Mouse (Mus musculus) heart, embryonic 14.5 days (tissue): ENCODE measurements at regions not wholly inside any gene's neighbourhood (a gene's known extent, or its start where the extent isn't known, plus 50 kb on each side); places are given as distances from the start of the nearest gene placed in this dataset.

Experiments used
- ATAC-seq: fragments of 200-750 bp; cut with Nextera tagmentation; 2 replicates; pipeline ENCODE4 v1.8.0; 2017; ENCODE audit warnings: low read depth, moderate TSS enrichment; ENCODE audit not compliant: insufficient number of reproducible peaks, insufficient read depth, low FRiP score
- H3K27ac ChIP-seq, 2 experiments: fragments of 200-500 bp in 1 of 2; fragments of 300-500 bp in 1 of 2; sonication (generic) in 1 of 2; replicated peaks in 1 of 2; 2 replicates each; pipeline ENCODE4 v1.5.1; 2012 to 2014; ENCODE audit warnings: low read depth in 2 of 2, low read length in 2 of 2, control low read depth in 1 of 2, mild to moderate bottlenecking in 1 of 2, mixed read lengths in 1 of 2; ENCODE audit not compliant: control insufficient read depth in 1 of 2, insufficient read depth in 1 of 2
- H3K27me3 ChIP-seq: fragments of 300-500 bp; sonication (generic); 2 replicates; pipeline ENCODE4 v1.6.1; 2014; ENCODE audit warnings: mild to moderate bottlenecking, low read length, control low read depth; ENCODE audit not compliant: control insufficient read depth, insufficient read depth
- H3K36me3 ChIP-seq: fragments of 300-500 bp; sonication (generic); 2 replicates; pipeline ENCODE4 v1.6.1; 2014; ENCODE audit warnings: mild to moderate bottlenecking, control low read depth, low read length, mixed read lengths; ENCODE audit not compliant: control insufficient read depth, insufficient read depth
- H3K4me1 ChIP-seq, 2 experiments: fragments of 200-500 bp in 1 of 2; fragments of 300-500 bp in 1 of 2; sonication (generic) in 1 of 2; 2 replicates each; pipeline ENCODE4 v1.6.1; 2012 to 2014; ENCODE audit warnings: low read length in 2 of 2, control low read depth in 1 of 2, mixed read lengths in 1 of 2; ENCODE audit not compliant: control insufficient read depth in 2 of 2, insufficient read depth in 2 of 2
- H3K4me2 ChIP-seq: fragments of 300-500 bp; sonication (generic); 2 replicates; pipeline ENCODE4 v1.6.1; 2014; ENCODE audit warnings: mild to moderate bottlenecking, low read length
- H3K4me3 ChIP-seq, 2 experiments: fragments of 200-500 bp in 1 of 2; fragments of 300-500 bp in 1 of 2; sonication (generic) in 1 of 2; 2 replicates each; pipeline ENCODE4 v1.5.1; 2012 to 2014; ENCODE audit warnings: low read length in 2 of 2, mild to moderate bottlenecking in 2 of 2, control low read depth in 1 of 2, low read depth in 1 of 2, moderate library complexity in 1 of 2; ENCODE audit not compliant: control insufficient read depth in 1 of 2, insufficient read depth in 1 of 2
- H3K9ac ChIP-seq: fragments of 300-500 bp; sonication (generic); 2 replicates; pipeline ENCODE4 v1.6.1; 2014; ENCODE audit warnings: mild to moderate bottlenecking, low read length
- H3K9me3 ChIP-seq: fragments of 300-500 bp; sonication (generic); 2 replicates; pipeline ENCODE4 v1.6.1; 2016; ENCODE audit warnings: low read length, control low read depth; ENCODE audit not compliant: control insufficient read depth
- WGBS: fragments of 180-500 bp; shearing (Covaris S2); extraction: QIAGEN DNeasy Blood & Tissue Kit; methylation state at CpG from one replicate; pipeline ENCODE4 v1.1.7; 2014; 5-methylcytosine and 5-hydroxymethylcytosine counted together

DNA sequence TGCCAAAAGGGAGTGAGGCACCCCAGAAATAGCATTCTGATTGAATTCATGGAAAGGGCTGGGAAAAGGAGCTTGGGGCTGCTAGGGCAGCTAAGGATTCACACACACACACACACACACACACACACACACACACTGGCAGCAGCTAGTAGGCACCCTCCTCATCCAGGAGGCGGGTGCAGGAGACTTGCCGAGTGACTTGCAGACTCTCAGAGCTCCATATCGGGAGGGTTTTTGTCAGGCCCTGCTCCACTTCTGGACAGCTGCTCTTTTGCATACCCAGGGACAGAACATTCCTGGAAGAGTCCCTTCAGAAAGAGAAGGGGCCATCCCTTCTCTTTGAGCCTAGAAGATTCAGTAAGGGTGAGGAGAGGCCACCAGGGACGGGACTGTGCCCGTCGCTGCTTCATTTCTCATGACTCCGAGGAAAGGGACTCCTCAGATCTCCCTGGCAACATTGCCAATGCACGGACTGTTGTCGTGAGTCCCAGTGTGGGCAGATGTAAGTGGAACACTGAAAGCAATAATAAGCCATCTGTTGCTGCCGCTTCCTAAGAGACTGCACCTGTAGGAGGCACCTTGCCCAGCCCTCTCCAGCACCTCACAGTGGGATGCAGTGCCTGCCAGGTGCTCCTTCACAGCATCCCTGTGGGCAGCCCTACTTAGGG lies 130.9 kb upstream of the Ctnnb1 start:
- 54% methylated on average over 10 of the region's 10 CpGs for WGBS
- Histone ChIP-seq H3K4me2 (no peak overlapping the region), H3K9me3 (peaks cover 1% of the 10 kb centered on the region; the same call in 1 of the 2 replicates), H3K9ac (no peak overlapping the region), H3K27ac (no peak overlapping the region), H3K4me1 (0 out of 4 replicates have a peak, but pooled peaks cover 0 to 4% of the 10 kb centered on the region in 2 experiments), H3K4me3 (no peak overlapping the region), H3K36me3 (no peaks in the 10 kb centered on the region), H3K27me3 (no peaks in the 10 kb centered on the region)
- ATAC-seq = no peak

DNA sequence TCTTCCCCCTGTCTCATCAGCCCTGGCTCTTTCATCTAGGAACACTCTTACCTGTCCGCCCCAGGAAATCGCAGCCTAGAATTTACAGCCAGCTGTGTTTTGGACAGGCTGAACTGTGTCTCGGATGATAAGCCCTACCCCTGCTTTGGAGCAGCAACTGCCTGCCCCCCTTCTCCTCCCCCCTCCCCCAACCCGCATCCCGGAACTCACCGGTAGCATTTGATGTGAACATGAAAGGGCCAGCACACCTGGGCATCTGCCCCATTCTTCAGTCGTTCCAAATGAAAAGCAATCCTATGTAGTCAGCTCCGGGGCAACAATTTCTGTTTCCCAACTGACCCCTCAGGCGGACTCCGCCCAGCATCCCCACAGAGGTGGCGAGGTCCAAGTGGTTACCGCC lies 130.1 kb upstream of the Ctnnb1 start:
- H3K4me3 ChIP-seq = no peak overlapping the region
- H3K27ac ChIP-seq = no peak overlapping the region
- 38% methylated on average over 12 of the region's 12 CpGs for WGBS
- H3K9ac ChIP-seq = no peak overlapping the region
- H3K9me3 ChIP-seq = no peaks in the 10 kb centered on the region
- no peaks in the 10 kb centered on the region for H3K27me3 ChIP-seq
- H3K4me2 ChIP-seq = no peak overlapping the region
- no peaks in the 10 kb centered on the region for H3K36me3 ChIP-seq
- H3K4me1 ChIP-seq = 0 out of 4 replicates have a peak, but pooled peaks cover 0 to 4% of the 10 kb centered on the region in 2 experiments
- ATAC-seq = no peak

DNA sequence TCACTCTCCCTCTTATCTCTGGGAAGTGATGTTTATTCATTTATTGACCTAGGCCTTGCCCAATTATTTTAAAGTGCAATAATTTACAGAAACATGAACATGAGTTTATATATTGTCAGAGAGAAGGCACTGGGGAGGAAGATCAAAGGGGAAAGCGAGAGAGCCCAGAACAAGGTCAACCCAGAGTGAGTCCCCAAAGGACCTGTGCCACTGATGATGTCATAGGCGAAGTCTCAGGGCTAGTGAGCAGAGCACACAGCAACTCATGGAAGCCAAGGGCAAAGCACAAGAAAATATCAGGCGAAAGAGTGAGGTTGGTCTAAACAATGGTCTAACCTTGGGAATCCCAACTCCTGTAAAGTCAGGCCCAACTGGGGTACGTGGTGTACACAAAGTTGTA lies 126.4 kb upstream of the Ctnnb1 start:
- 86% methylated on average over 4 of the region's 4 CpGs for whole genome bisulfite sequencing
- Histone ChIP-seq H3K9ac (no peak overlapping the region), H3K27ac (no peak overlapping the region), H3K4me3 (no peak overlapping the region), H3K36me3 (no peaks in the 10 kb centered on the region), H3K27me3 (no peaks in the 10 kb centered on the region), H3K9me3 (no peaks in the 10 kb centered on the region), H3K4me1 (peaks cover 0 to 10% of the 10 kb centered on the region in 2 experiments; a peak in 2 of 4 replicates), H3K4me2 (no peak overlapping the region)
- ATAC-seq = no peak

DNA sequence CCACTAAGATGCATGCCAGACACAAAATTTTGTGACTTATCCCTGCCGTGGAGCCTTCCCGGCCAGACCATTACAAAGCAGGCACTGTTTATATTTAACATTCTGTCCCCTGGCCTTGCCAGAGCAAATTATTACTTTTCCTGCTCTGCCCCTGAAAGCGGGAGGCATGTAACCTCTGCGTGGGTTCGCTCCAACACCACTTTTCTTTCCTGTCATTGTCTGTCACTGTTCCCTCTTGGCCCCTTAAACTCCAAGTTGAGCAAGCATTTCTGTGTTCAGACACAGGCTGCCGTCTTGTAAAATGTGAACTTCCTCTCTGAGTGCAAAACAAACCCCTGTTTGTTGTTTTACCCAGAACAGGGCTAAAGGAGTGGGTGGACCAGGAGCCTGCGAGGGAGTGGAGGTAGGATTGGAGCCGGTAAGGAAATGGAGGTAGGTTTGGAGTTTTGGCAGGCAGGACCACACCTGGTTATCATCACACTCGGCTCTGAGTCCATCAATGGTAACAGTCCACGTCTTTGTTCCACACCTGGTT lies 124.2 kb upstream of the Ctnnb1 start:
- Histone ChIP-seq H3K36me3 (no peaks in the 10 kb centered on the region), H3K4me1 (peaks cover 0 to 10% of the 10 kb centered on the region in 2 experiments; a peak in 2 of 4 replicates), H3K27me3 (no peaks in the 10 kb centered on the region), H3K4me3 (no peak overlapping the region), H3K9me3 (no peaks in the 10 kb centered on the region), H3K9ac (no peak overlapping the region), H3K4me2 (no peak overlapping the region), H3K27ac (peak overlapping the region; percentile 51 to 61)
- no peak for ATAC-seq
- whole genome bisulfite sequencing = 44% methylated on average over 10 of the region's 10 CpGs

DNA sequence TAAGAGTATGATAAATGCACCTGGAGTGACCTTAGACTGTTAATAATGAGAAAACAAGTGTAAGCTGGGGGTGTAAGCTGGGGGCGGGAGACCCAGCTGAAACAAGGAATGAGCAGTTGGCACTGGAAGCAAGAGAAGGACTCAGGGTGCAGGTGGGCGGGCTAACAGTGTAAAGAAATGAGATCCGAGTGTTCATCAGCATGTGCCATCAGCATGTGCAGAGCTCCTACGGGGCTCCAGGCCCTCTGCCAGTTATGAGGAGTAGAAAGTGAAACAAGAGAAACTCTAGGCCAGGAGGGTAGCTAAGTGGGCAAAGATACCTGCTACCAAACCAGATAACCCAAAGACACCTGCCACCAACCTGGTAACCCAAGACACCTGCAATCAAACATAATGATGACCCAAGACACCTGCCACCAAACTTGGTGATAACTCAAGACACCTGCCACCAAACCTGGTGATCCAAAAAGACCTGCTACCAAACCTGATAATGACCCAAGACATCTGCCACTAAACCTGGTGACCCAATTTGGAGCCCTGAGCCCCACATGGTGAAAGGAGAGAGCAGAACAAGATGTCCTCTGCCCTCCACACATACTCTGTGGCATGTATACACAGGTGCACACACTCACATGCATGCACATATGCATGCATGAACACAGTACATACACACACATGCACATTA lies 120.1 kb upstream of the Ctnnb1 start:
- H3K27ac ChIP-seq = no peak overlapping the region
- no peak overlapping the region for H3K4me3 ChIP-seq
- ATAC-seq = no peak
- H3K9me3 ChIP-seq = no peaks in the 10 kb centered on the region
- no peaks in the 10 kb centered on the region for H3K27me3 ChIP-seq
- 74% methylated on average over 4 of the region's 4 CpGs for WGBS
- H3K36me3 ChIP-seq = no peaks in the 10 kb centered on the region
- no peak overlapping the region for H3K9ac ChIP-seq
- H3K4me1 ChIP-seq = peaks cover 2 to 10% of the 10 kb centered on the region in 2 experiments; a peak in 3 of 4 replicates
- H3K4me2 ChIP-seq = no peak overlapping the region

DNA sequence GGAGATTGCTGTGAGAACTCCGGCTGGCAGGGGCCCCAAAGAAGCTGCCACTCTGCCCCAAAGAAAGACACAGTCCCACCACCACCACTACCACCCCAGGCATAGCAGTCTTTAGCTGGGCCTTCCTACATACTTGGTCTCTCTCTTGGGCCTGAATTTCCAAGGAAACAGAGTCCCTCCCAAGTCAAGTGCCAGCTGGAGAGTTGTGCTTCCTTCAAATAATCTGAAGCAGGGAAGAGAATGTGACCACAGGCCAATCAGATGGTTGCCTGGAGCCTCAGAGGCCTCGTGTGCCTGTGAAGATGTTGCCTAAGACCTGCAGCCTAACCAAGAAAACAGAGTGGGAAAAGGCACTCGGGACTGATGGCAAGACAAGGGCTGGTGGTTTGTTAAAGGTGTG lies 117.5 kb upstream of the Ctnnb1 start:
- Histone ChIP-seq H3K4me3 (no peak overlapping the region), H3K36me3 (no peaks in the 10 kb centered on the region), H3K4me1 (peaks cover 2% of the 10 kb centered on the region in 2 experiments; a peak in 2 of 4 replicates), H3K9ac (no peak overlapping the region), H3K9me3 (no peaks in the 10 kb centered on the region), H3K27me3 (no peaks in the 10 kb centered on the region), H3K27ac (no peak overlapping the region), H3K4me2 (no peak overlapping the region)
- WGBS = 66% methylated on average over 3 of the region's 3 CpGs
- ATAC-seq = no peak

DNA sequence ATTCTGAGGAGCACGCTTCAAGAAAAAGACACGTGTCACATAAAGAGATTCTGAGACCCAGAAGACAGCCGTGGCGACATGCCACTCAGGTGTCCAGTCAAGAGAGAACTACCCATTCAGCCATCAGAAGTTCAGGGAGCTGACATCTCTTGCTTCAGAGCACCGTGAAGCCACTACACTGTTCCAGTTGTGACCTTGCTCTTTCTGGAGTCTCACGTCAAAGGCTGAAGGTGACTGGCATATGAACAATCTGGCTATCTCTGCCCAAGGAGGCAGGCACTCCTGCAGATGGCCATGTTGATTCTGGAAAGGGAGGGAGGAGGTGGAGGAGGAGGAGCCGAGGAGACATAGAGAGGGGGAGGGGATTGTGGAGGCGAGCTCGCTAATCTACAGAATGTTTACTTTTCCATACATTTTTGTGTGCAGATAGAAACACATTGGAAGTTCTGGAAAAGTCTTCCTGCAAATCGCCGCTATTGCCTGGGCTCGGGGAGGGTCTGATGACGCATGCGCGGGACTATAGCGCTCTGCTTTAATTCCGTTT lies 116.3 kb upstream of the Ctnnb1 start:
- Histone ChIP-seq H3K9ac (no peak overlapping the region), H3K9me3 (no peaks in the 10 kb centered on the region), H3K4me3 (no peak overlapping the region), H3K4me1 (peaks cover 2% of the 10 kb centered on the region in 2 experiments; a peak in 2 of 4 replicates), H3K27ac (no peak overlapping the region), H3K4me2 (peak overlapping the region; percentile 37), H3K27me3 (no peaks in the 10 kb centered on the region), H3K36me3 (no peaks in the 10 kb centered on the region)
- ATAC-seq = no peak
- 49% methylated on average over 17 of the region's 17 CpGs for WGBS
